Comparison of ENCODE assay signal across 15 mouse cellular contexts in the genomic region with DNA sequence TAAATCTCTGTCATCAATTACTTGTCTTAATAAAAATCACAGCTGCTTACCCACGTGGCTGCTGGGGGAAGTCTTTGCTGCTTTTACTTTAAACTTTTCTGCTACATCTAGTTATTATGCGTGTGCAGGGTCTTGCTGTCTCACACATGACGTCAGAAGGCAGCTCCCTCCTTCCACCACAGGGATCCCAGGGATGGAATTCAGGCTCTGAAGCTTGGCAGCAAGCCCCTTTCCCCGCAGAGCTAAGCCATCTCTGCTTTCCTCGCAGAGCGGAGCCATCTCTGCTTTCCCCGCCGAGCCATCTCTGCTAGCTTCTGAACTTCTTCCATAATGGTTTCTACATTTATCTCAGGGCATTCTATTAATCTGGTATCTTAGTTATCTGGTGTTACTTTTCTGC.
DNase-seq lines count a peak whose midpoint lies in the region; ATAC-seq and TF ChIP-seq lines count a peak whose summit lies in the region.
"Had no signal": no experiment of that assay in that cellular context is flagged by ENCODE, and none has a peak within 500 bp of the region (broad histone marks: within the 10 kb centered on the region; RNA-seq: fewer than 3 reads in every experiment).

No protein-coding gene starts in this region.

- no peaks in the 10 kb centered on the region for H3K36me3 ChIP-seq in forebrain, embryonic 16.5 days (ENCODE audit: control insufficient read depth, insufficient read depth)
- no peaks in the 10 kb centered on the region; the same call in 1 of the 2 replicates for H3K36me3 ChIP-seq in forebrain, embryonic 12.5 days (replicated peaks)
- peaks cover 9% of the 10 kb centered on the region; the same call in 1 of the 2 replicates for H3K36me3 ChIP-seq in limb, embryonic 13.5 days
- H3K36me3 ChIP-seq in limb, embryonic 10.5 days = peaks cover 12% of the 10 kb centered on the region
- no peaks in the 10 kb centered on the region; the same call in 1 of the 2 replicates for H3K36me3 ChIP-seq in limb, embryonic 14.5 days (ENCODE audit: control insufficient read depth, insufficient read depth, low read length)

- H3K4me1 ChIP-seq in forebrain, embryonic 16.5 days (replicated peaks; ENCODE audit: control insufficient read depth, insufficient read depth, low read length) = peaks cover 52% of the 10 kb centered on the region
- H3K4me1 ChIP-seq in forebrain, embryonic 12.5 days = peaks cover 37% of the 10 kb centered on the region
- peaks cover 63% of the 10 kb centered on the region for H3K4me1 ChIP-seq in limb, embryonic 13.5 days
- peaks cover 67% of the 10 kb centered on the region for H3K4me1 ChIP-seq in limb, embryonic 10.5 days
- peaks cover 51% of the 10 kb centered on the region for H3K4me1 ChIP-seq in limb, embryonic 14.5 days (ENCODE audit: control insufficient read depth, insufficient read depth, low read length)

- no peaks in the 10 kb centered on the region for H3K9me3 ChIP-seq in forebrain, embryonic 16.5 days (ENCODE audit: control insufficient read depth, low read length)
- no peaks in the 10 kb centered on the region for H3K9me3 ChIP-seq in forebrain, embryonic 12.5 days
- peaks cover 10% of the 10 kb centered on the region; the same call in 1 of the 2 replicates for H3K9me3 ChIP-seq in limb, embryonic 13.5 days
- peaks cover 7% of the 10 kb centered on the region; the same call in 1 of the 2 replicates for H3K9me3 ChIP-seq in limb, embryonic 10.5 days (replicated peaks)
- H3K9me3 ChIP-seq in limb, embryonic 14.5 days (ENCODE audit: control insufficient read depth, low read length) = peaks cover 4% of the 10 kb centered on the region; the same call in 1 of the 2 replicates

- H3K27me3 ChIP-seq in forebrain, embryonic 16.5 days (replicated peaks; ENCODE audit: control insufficient read depth, insufficient read depth, low read length) = no peaks in the 10 kb centered on the region
- no peaks in the 10 kb centered on the region for H3K27me3 ChIP-seq in forebrain, embryonic 12.5 days
- H3K27me3 ChIP-seq in limb, embryonic 13.5 days = no peaks in the 10 kb centered on the region
- no peaks in the 10 kb centered on the region for H3K27me3 ChIP-seq in limb, embryonic 10.5 days (ENCODE audit: low read depth, poor library complexity, severe bottlenecking)
- no peaks in the 10 kb centered on the region for H3K27me3 ChIP-seq in limb, embryonic 14.5 days (ENCODE audit: control insufficient read depth, insufficient read depth, low read length)

- no peak for TF ChIP-seq POLR2A in limb, embryonic 14.5 days (IDR thresholded peaks at IDR 0.05; ENCODE audit: borderline replicate concordance, extremely low read depth, insufficient read depth, insufficient read length)

- no peak for DNase-seq in limb, embryonic 10.5 days (ENCODE audit: low spot score)
- DNase-seq in cerebellum, adult 9-10 months = peak; percentile 34
- DNase-seq in limb, embryonic 14.5 days (ENCODE audit: low spot score) = peak; percentile 51
- no peak for DNase-seq in liver
- DNase-seq: adrenal gland, adult 2 months; B cell, adult 2 months; heart, postnatal 10 days; kidney, adult 18-20 months; lung, adult 2 months had no signal

- WGBS in forebrain, embryonic 16.5 days = 30% methylated on average over 8 of the region's 8 CpGs
- 60% methylated on average over 8 of the region's 8 CpGs for WGBS in forebrain, embryonic 12.5 days
- WGBS in limb, embryonic 13.5 days = 40% methylated on average over 8 of the region's 8 CpGs
- WGBS in limb, embryonic 10.5 days = 69% methylated on average over 8 of the region's 8 CpGs
- WGBS in limb, embryonic 14.5 days = 38% methylated on average over 8 of the region's 8 CpGs

- peak overlapping the region; percentile 35 for H3K27ac ChIP-seq in forebrain, embryonic 16.5 days (ENCODE audit: low read length)
- H3K27ac ChIP-seq in forebrain, embryonic 12.5 days = no peak overlapping the region
- H3K27ac ChIP-seq in limb, embryonic 13.5 days = no peak overlapping the region
- H3K27ac ChIP-seq in limb, embryonic 10.5 days = no peak overlapping the region
- 0 out of 2 replicates have a peak overlapping the region, but pooled peaks have one; percentile 50 for H3K27ac ChIP-seq in limb, embryonic 14.5 days (replicated peaks; ENCODE audit: low read depth, low read length)

- no peak for ATAC-seq in forebrain, embryonic 16.5 days
- ATAC-seq in forebrain, embryonic 12.5 days (ENCODE audit: low FRiP score) = no peak
- peak; percentile 41; the same call in 1 of the 2 replicates for ATAC-seq in limb, embryonic 13.5 days (ENCODE audit: low FRiP score, low read depth)
- ATAC-seq in limb, embryonic 14.5 days (ENCODE audit: low FRiP score, low read depth) = no peak
- no peak for ATAC-seq in megakaryocyte progenitor cell, adult 5-6 weeks (replicated peaks; ENCODE audit: poor library complexity)
- ATAC-seq: hindbrain, embryonic 16.5 days; midbrain, embryonic 16.5 days had no signal

- H3K4me3 ChIP-seq in forebrain, embryonic 16.5 days (replicated peaks; ENCODE audit: low read length) = no peak overlapping the region
- no peak overlapping the region for H3K4me3 ChIP-seq in forebrain, embryonic 12.5 days (replicated peaks)
- no peak overlapping the region for H3K4me3 ChIP-seq in limb, embryonic 13.5 days
- H3K4me3 ChIP-seq in limb, embryonic 10.5 days = no peak overlapping the region
- no peak overlapping the region for H3K4me3 ChIP-seq in limb, embryonic 14.5 days (replicated peaks; ENCODE audit: low read length)

- no peak overlapping the region for H3K4me2 ChIP-seq in forebrain, embryonic 16.5 days (ENCODE audit: low read length)
- H3K4me2 ChIP-seq in forebrain, embryonic 12.5 days = no peak overlapping the region
- H3K4me2 ChIP-seq in limb, embryonic 13.5 days (replicated peaks) = no peak overlapping the region
- H3K4me2 ChIP-seq in limb, embryonic 14.5 days (replicated peaks; ENCODE audit: low read depth, low read length, severe bottlenecking) = no peak overlapping the region

- no peak overlapping the region for H3K9ac ChIP-seq in forebrain, embryonic 16.5 days (replicated peaks; ENCODE audit: low read depth, low read length)
- H3K9ac ChIP-seq in forebrain, embryonic 12.5 days = no peak overlapping the region
- 0 out of 2 replicates have a peak overlapping the region, but pooled peaks have one; percentile 32 for H3K9ac ChIP-seq in limb, embryonic 13.5 days
- no peak overlapping the region for H3K9ac ChIP-seq in limb, embryonic 14.5 days (ENCODE audit: low read depth, low read length, severe bottlenecking)

Comparison
In these comparisons a context has a peak if more than half of its experiments do, and no peak if none do; other contexts are left out.
1. H3K27ac ChIP-seq: peak in forebrain, embryonic 16.5 days (single experiment) and limb, embryonic 14.5 days (single experiment); none in forebrain, embryonic 12.5 days (single experiment), limb, embryonic 13.5 days (single experiment) and limb, embryonic 10.5 days (single experiment).
2. DNase-seq: peak in cerebellum, adult 9-10 months (single experiment) and limb, embryonic 14.5 days (single experiment); none in limb, embryonic 10.5 days (single experiment) and liver (single experiment).